Mouse (Mus musculus): ENCODE results near the gene Tmod3. TPM values are rescaled to one million over a fixed set of nuclear protein-coding genes. Genes with fewer than 3 reads are reported as not detected.
A peak's percentile ranks its signal among the peaks of the same experiment; 100 is the strongest.

The Tmod3 gene
- total and polyA plus RNA-seq, 2 experiments from 2014 or later: 33.5 to 76.5 TPM

- DNase-seq (ENCODE audit: low spot score): no peak
- no peak overlapping the region for H3K9ac ChIP-seq (replicated peaks; ENCODE audit: low read length)
- H3K27ac ChIP-seq: no peak overlapping the region
- no peaks in the 10 kb centered on the region for H3K36me3 ChIP-seq (ENCODE audit: insufficient read depth, low read length)
- H3K4me3 ChIP-seq (ENCODE audit: low read length): no peak overlapping the region
- no peak for TF ChIP-seq CTCF (IDR thresholded peaks at IDR 0.05; ENCODE audit: low read depth)
- 0 out of 2 replicates have a peak, but pooled peaks have one; percentile 41 for ATAC-seq
- 96% methylated on average over 5 of the region's 5 CpGs for WGBS
- H3K4me1 ChIP-seq (ENCODE audit: insufficient read depth, low read length): no peaks in the 10 kb centered on the region
- no peak overlapping the region for H3K4me2 ChIP-seq (ENCODE audit: low read depth, low read length)
- H3K9me3 ChIP-seq (ENCODE audit: low read length): no peaks in the 10 kb centered on the region
- no peaks in the 10 kb centered on the region for H3K27me3 ChIP-seq (ENCODE audit: insufficient read depth, low read length)
Measured at GRCm38 (mm10) chr9:75480536-75481075, 78.9 kb downstream of the Tmod3 start.

- Histone ChIP-seq H3K27me3 (ENCODE audit: insufficient read depth, low read length) (no peaks in the 10 kb centered on the region), H3K4me3 (ENCODE audit: low read length) (no peak overlapping the region), H3K9ac (replicated peaks; ENCODE audit: low read length) (no peak overlapping the region), H3K4me1 (ENCODE audit: insufficient read depth, low read length) (no peaks in the 10 kb centered on the region), H3K9me3 (ENCODE audit: low read length) (no peaks in the 10 kb centered on the region), H3K4me2 (ENCODE audit: low read depth, low read length) (no peak overlapping the region), H3K36me3 (ENCODE audit: insufficient read depth, low read length) (no peaks in the 10 kb centered on the region), H3K27ac (peak overlapping the region; percentile 54)
- peak; percentile 60 for DNase-seq (ENCODE audit: low spot score)
- ATAC-seq: peak; percentile 85
- 54% methylated on average over 8 of the region's 8 CpGs for WGBS
- TF ChIP-seq CTCF (IDR thresholded peaks at IDR 0.05; ENCODE audit: low read depth): no peak
Measured at GRCm38 (mm10) chr9:75479106-75479725, 80.2 kb downstream of the Tmod3 start.

GRCm38 (mm10) chr9:75477212-75477611 lies 82.2 kb downstream of the Tmod3 start:
- no peak for TF ChIP-seq CTCF (IDR thresholded peaks at IDR 0.05; ENCODE audit: low read depth)
- no peak for ATAC-seq

GRCm38 (mm10) chr9:75468297-75468696 lies 91.2 kb downstream of the Tmod3 start:
- Histone ChIP-seq H3K4me3 (ENCODE audit: low read length) (no peak overlapping the region), H3K4me1 (ENCODE audit: insufficient read depth, low read length) (no peaks in the 10 kb centered on the region), H3K9me3 (ENCODE audit: low read length) (no peaks in the 10 kb centered on the region), H3K36me3 (ENCODE audit: insufficient read depth, low read length) (peaks cover 12% of the 10 kb centered on the region), H3K27ac (no peak overlapping the region), H3K9ac (replicated peaks; ENCODE audit: low read length) (no peak overlapping the region), H3K27me3 (ENCODE audit: insufficient read depth, low read length) (no peaks in the 10 kb centered on the region), H3K4me2 (ENCODE audit: low read depth, low read length) (no peak overlapping the region)
- DNase-seq (ENCODE audit: low spot score): peak; percentile 48
- peak; percentile 42 for TF ChIP-seq CTCF (IDR thresholded peaks at IDR 0.05; ENCODE audit: low read depth)
- peak; percentile 27; the same call in 1 of the 2 replicates for ATAC-seq
- WGBS: 83% methylated on average over 14 of the region's 14 CpGs

More at GRCm38 (mm10) chr9:75477212-75477611, 82.2 kb downstream of the Tmod3 start:
- Histone ChIP-seq H3K9ac (replicated peaks; ENCODE audit: low read length) (no peak overlapping the region), H3K27me3 (ENCODE audit: insufficient read depth, low read length) (no peaks in the 10 kb centered on the region), H3K36me3 (ENCODE audit: insufficient read depth, low read length) (peaks cover 2% of the 10 kb centered on the region), H3K4me3 (ENCODE audit: low read length) (no peak overlapping the region), H3K4me1 (ENCODE audit: insufficient read depth, low read length) (no peaks in the 10 kb centered on the region), H3K27ac (no peak overlapping the region), H3K4me2 (ENCODE audit: low read depth, low read length) (no peak overlapping the region), H3K9me3 (ENCODE audit: low read length) (no peaks in the 10 kb centered on the region)
- no peak for DNase-seq (ENCODE audit: low spot score)
- WGBS: 81% methylated on average over 3 of the region's 3 CpGs

GRCm38 (mm10) chr9:75467581-75467980 lies 91.9 kb downstream of the Tmod3 start:
- Histone ChIP-seq H3K27me3 (ENCODE audit: insufficient read depth, low read length) (no peaks in the 10 kb centered on the region), H3K9ac (replicated peaks; ENCODE audit: low read length) (no peak overlapping the region), H3K27ac (no peak overlapping the region), H3K9me3 (ENCODE audit: low read length) (no peaks in the 10 kb centered on the region), H3K4me3 (ENCODE audit: low read length) (no peak overlapping the region), H3K36me3 (ENCODE audit: insufficient read depth, low read length) (peaks cover 12% of the 10 kb centered on the region), H3K4me2 (ENCODE audit: low read depth, low read length) (no peak overlapping the region), H3K4me1 (ENCODE audit: insufficient read depth, low read length) (no peaks in the 10 kb centered on the region)
- DNase-seq (ENCODE audit: low spot score): no peak
- no peak for TF ChIP-seq CTCF (IDR thresholded peaks at IDR 0.05; ENCODE audit: low read depth)
- WGBS: 98% methylated on average over 3 of the region's 3 CpGs
- ATAC-seq: no peak

GRCm38 (mm10) chr9:75466641-75467040 lies 92.8 kb downstream of the Tmod3 start:
- DNase-seq (ENCODE audit: low spot score) (peak; percentile 13), ATAC-seq (no peak)
- Histone ChIP-seq H3K4me2 (ENCODE audit: low read depth, low read length) (no peak overlapping the region), H3K9me3 (ENCODE audit: low read length) (no peaks in the 10 kb centered on the region), H3K4me3 (ENCODE audit: low read length) (no peak overlapping the region), H3K36me3 (ENCODE audit: insufficient read depth, low read length) (peaks cover 9% of the 10 kb centered on the region), H3K27ac (no peak overlapping the region), H3K9ac (replicated peaks; ENCODE audit: low read length) (no peak overlapping the region), H3K27me3 (ENCODE audit: insufficient read depth, low read length) (no peaks in the 10 kb centered on the region), H3K4me1 (ENCODE audit: insufficient read depth, low read length) (no peaks in the 10 kb centered on the region)
- peak; percentile 40 for TF ChIP-seq CTCF (IDR thresholded peaks at IDR 0.05; ENCODE audit: low read depth)
- 95% methylated on average over 4 of the region's 4 CpGs for WGBS

- no peaks in the 10 kb centered on the region for H3K4me1 ChIP-seq (ENCODE audit: insufficient read depth, low read length)
- no peak overlapping the region for H3K27ac ChIP-seq
- WGBS: 95% methylated on average over 9 of the region's 9 CpGs
- H3K27me3 ChIP-seq (ENCODE audit: insufficient read depth, low read length): no peaks in the 10 kb centered on the region
- peaks cover 17% of the 10 kb centered on the region for H3K36me3 ChIP-seq (ENCODE audit: insufficient read depth, low read length)
- DNase-seq (ENCODE audit: low spot score): no peak
- no peak for TF ChIP-seq CTCF (IDR thresholded peaks at IDR 0.05; ENCODE audit: low read depth)
- H3K4me2 ChIP-seq (ENCODE audit: low read depth, low read length): no peak overlapping the region
- H3K9me3 ChIP-seq (ENCODE audit: low read length): no peaks in the 10 kb centered on the region
- H3K9ac ChIP-seq (replicated peaks; ENCODE audit: low read length): no peak overlapping the region
- H3K4me3 ChIP-seq (ENCODE audit: low read length): no peak overlapping the region
- ATAC-seq: no peak
Measured at GRCm38 (mm10) chr9:75465856-75466255, 93.6 kb downstream of the Tmod3 start.
